Mouse (Mus musculus): ENCODE measurements around the gene Tbc1d2b. TPM values are rescaled to one million over a fixed set of nuclear protein-coding genes. Genes with fewer than 3 reads are reported as not detected.

The Tbc1d2b gene
- total RNA-seq, 2 experiments from 2014 or later = 27.8 to 31.9 TPM

DNA sequence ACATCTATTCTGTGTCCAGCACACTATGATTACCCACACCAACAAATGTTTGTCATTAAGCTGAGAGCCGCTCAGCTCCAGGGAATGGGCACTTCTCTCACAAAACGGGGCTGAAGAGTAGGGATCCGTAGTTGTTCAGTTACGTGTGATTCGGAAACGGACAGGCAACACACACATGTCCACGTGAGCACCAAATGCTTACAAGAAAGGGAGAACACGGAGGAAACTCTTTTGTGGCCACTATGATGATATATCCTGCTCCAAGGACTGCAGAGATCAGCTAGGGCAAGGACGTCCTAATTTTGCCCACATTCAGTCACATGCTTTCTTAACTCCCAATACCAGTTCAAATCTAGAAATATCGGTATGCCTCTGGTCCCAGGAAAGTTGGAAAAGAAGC, 4.5 kb downstream of the Tbc1d2b start:
- no peak for DNase-seq (ENCODE audit: low spot score in 2 of 2)

DNA sequence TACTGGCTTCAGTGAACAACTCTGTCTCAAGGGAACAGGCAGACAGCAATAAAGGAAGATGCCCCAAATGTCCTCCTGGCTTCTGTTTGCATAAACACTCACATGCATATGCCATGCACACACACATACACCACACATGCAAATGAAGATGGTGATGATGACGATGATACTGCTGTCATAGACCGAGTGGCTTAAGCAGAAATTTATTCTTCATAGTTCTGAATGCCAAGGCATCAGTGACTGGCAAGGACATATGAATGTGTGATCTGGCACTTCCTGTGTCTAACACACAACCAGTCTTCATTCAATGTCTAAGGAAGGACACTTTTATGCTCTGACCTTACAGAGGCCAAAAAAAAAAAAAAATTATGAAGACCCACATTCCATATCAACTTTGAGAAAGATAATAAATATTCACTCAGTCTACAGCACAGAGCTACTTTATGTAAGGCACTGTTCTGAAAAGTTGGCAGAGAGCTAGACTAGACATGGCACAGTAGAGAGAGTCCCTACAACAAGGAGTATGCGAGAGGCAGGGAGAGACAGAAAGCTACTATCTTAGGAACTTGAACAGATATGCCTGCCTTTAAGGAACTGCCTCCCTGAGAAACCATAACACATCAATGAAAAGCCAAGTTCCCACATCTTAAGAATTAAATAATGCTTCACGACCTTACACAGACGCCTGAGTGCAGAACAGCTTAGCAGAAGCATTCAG, 5.1 kb downstream of the Tbc1d2b start:
- no peak for DNase-seq (ENCODE audit: low spot score in 2 of 2)

- no peak for DNase-seq (ENCODE audit: low spot score in 2 of 2)
These were observed 7.3 kb downstream of the Tbc1d2b start for GRCm38 (mm10) chr9:90263340-90263679.

GRCm38 (mm10) chr9:90262591-90263339, 7.8 kb downstream of the Tbc1d2b start:
- DNase-seq (ENCODE audit: low spot score in 2 of 2) = no peak

- no peak for DNase-seq (ENCODE audit: low spot score in 2 of 2)
These were observed 8.5 kb downstream of the Tbc1d2b start for GRCm38 (mm10) chr9:90262063-90262462.

GRCm38 (mm10) chr9:90260600-90261375, 9.8 kb downstream of the Tbc1d2b start:
- no peak for DNase-seq (ENCODE audit: low spot score in 2 of 2)

GRCm38 (mm10) chr9:90260079-90260478, 10.5 kb downstream of the Tbc1d2b start:
- no peak for DNase-seq (ENCODE audit: low spot score in 2 of 2)

- DNase-seq (ENCODE audit: low spot score in 2 of 2) = no peak
These were observed 11.1 kb downstream of the Tbc1d2b start for GRCm38 (mm10) chr9:90259400-90259950.

GRCm38 (mm10) chr9:90257754-90258531, 12.7 kb downstream of the Tbc1d2b start:
- no peak for DNase-seq (ENCODE audit: low spot score in 2 of 2)

DNA sequence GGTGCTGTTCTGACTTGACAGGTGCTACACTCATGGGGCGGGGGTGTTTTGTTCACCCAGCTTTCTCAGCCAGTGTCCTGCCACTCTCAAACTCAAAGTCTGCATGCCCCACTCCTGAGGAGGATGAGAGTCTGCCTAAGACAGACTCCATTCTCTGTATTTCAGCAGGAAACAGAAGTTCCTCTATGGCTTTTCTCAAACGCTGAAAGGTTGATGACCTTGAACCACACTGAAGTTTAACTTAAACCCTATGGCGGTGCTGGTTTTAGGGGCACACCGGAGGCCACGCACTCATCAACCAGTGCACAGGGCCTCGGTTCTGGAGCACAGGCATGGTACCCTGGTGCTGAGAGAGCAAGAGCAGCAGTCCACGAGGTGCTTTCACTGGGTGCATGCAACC, 13.4 kb downstream of the Tbc1d2b start:
- DNase-seq (ENCODE audit: low spot score in 2 of 2) = no peak

- DNase-seq (ENCODE audit: low spot score in 2 of 2) = no peak
These were observed 14.7 kb downstream of the Tbc1d2b start for GRCm38 (mm10) chr9:90255844-90256405.

DNA sequence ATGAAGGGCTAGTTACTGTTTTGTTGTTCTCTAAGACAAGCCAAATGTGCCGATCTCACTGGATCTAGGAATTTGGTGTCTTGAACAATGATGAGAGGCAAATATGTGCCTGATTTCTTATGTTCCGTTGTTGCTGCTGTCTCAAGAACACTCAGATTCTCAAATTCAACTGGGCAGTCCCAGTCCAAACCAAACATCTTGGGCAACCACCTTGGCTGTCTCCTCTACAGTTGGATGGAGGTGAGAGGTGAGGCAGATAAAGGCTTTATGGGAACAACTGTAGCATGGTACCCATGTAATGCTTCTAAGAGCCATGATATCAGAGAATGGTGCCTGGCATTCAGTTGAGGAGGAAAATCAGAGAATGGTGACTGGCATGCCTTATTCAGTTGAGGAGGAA, 17.4 kb downstream of the Tbc1d2b start:
- no peak for DNase-seq (ENCODE audit: low spot score in 2 of 2)

DNA sequence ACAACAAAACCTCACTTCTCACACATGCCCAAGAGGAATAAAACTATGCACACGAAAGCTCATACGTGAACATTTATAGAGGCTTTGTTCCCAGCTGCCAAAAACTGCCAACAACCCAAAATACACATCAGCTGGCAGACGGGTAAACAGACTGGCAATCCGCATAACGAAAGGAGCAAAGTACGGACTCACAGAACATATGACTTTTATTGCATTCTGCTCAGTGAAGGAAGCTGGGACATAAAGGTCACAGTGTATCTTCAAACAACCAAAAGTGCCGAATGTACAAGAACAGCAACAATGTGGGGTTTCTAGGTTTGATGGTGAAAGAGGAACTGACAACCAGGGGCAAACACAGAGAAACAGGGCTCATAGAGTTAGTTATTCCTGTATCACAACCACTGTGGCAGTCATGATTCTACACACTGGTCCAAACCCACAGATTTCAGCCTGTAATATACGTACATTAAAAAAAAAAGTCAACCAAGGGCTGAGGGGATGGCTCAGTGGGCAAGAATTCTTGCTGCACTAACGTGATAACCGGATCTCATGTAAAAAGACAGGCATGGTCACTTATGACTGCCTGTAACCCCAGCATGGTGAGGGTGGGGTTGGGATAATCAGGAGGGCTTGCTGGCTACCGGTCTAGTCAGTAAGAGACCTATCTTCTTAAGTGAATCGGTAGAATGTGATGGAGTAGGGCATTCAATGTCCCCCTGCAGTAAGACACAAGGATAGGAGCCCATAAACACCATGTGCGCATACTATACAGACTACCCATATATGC, 19.4 kb downstream of the Tbc1d2b start:
- DNase-seq (ENCODE audit: low spot score in 2 of 2) = no peak

- no peak for DNase-seq (ENCODE audit: low spot score in 2 of 2)
These were observed 20.3 kb downstream of the Tbc1d2b start for GRCm38 (mm10) chr9:90250141-90250775.

DNA sequence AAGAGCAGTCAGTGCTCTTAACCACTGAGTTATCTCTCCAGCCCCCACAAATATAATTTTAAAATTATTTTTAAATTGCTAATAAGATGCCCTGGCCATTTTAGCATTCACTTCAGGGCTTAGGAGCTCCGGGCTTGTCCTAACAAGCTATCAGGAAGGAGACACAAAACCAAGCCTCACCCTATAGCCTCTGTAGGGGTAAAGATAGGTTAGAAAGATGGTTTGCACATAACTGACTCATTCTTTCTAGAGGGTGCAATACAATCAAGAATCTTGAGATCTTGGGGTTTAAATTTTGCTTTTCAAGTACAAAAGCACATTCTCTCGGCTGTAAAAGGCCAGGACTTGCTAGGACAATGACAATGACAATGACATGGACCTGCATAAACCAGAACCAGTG, 21.6 kb downstream of the Tbc1d2b start:
- DNase-seq (ENCODE audit: low spot score in 2 of 2) = no peak

DNA sequence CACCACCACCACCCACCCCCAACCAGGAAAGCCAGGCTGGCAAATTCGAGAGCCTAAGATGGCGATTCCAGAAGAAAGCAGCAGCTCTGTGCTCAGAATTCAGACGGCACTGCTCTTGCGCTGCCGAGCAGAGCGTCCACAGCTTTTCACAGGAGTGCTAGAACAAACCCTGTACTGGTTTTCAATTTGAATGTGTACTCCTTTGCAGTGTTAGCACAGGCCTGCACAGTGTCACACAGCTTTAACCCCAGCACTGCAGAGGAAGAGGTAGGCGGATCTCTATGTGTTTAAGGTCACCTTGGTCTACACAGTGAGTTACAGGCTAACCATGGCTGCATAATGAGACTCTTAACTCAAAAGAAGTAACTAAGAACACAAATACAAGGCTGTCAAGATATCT, 22.3 kb downstream of the Tbc1d2b start:
- DNase-seq (ENCODE audit: low spot score in 2 of 2) = no peak

DNA sequence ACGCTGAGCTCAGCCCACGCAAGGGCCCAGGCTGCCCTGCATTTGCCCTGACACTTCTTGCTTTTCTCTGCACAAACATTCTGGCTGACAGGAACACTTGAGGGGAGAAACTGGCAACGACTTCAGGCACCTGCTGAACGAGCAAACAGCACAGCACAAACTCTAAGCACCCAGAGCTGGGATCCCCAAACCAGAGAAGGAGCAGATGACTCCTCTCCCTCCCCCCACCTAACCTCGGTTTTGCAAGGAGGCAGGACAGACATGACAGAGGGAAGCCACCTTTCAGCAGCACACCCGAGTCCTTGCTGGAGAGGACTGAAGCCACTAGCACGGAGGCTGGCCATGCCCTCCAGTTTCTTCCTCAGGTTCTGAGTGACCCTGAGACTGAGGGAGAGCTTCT, 23.3 kb downstream of the Tbc1d2b start:
- no peak for DNase-seq (ENCODE audit: low spot score in 2 of 2)

- DNase-seq (ENCODE audit: low spot score in 2 of 2) = no peak
These were observed 24.8 kb downstream of the Tbc1d2b start for GRCm38 (mm10) chr9:90245781-90246180.

GRCm38 (mm10) chr9:90245206-90245605, 25.4 kb downstream of the Tbc1d2b start:
- no peak for DNase-seq (ENCODE audit: low spot score in 2 of 2)
